Mouse (Mus musculus): Measurements from ENCODE around the gene Smyd1. TPM values are rescaled to one million over a fixed set of nuclear protein-coding genes. Genes with fewer than 3 reads are reported as not detected.

The Smyd1 gene
- polyA plus RNA-seq (2014; fragmentation: Illumina TruSeq; extraction: RNeasy Lipid Tissue Mini Kit (QIAGEN cat#74804); ENCODE audit: low read depth, low replicate concordance), result 343 TPM

GRCm38 (mm10) chr6:71321826-71322283 is at the start of gene Smyd1:
Smyd1 (minus strand) TSS chr6:71322233.

GRCm38 (mm10) chr6:71322491-71322921 is 473 bp upstream of the Smyd1 start, which contains the start of gene Cd8b1:
Cd8b1 (plus strand) TSS chr6:71322788.

GRCm38 (mm10) chr6:71271389-71272315 is 50.4 kb downstream of the Smyd1 start, which contains the start of gene Krcc1:
Krcc1 (plus strand) TSS chr6:71271677.

GRCm38 (mm10) chr6:71199612-71200011 is 122.4 kb downstream of the Smyd1 start, which contains the start of gene Fabp1:
Fabp1 (plus strand) TSS chr6:71199827.

Other genes starting within 250 kb of the Smyd1 start
- 7.9 TPM for gene Thnsl2, start 177.8 kb downstream of the Smyd1 start, polyA plus RNA-seq (2014; fragmentation: Illumina TruSeq; extraction: RNeasy Lipid Tissue Mini Kit (QIAGEN cat#74804); ENCODE audit: low read depth, low replicate concordance)
- 9.8 TPM for gene Fabp1, start 122.4 kb downstream of the Smyd1 start, polyA plus RNA-seq (2014; fragmentation: Illumina TruSeq; extraction: RNeasy Lipid Tissue Mini Kit (QIAGEN cat#74804); ENCODE audit: low read depth, low replicate concordance)
- gene Krcc1, start 50.6 kb downstream of the Smyd1 start, polyA plus RNA-seq (2014; fragmentation: Illumina TruSeq; extraction: RNeasy Lipid Tissue Mini Kit (QIAGEN cat#74804); ENCODE audit: low read depth, low replicate concordance), result 77.2 TPM
- gene Cd8b1, start 555 bp upstream of the Smyd1 start, polyA plus RNA-seq (2014; fragmentation: Illumina TruSeq; extraction: RNeasy Lipid Tissue Mini Kit (QIAGEN cat#74804); ENCODE audit: low read depth, low replicate concordance), result not detected
- 0.18 TPM for gene Cd8a, start 51.2 kb upstream of the Smyd1 start, polyA plus RNA-seq (2014; fragmentation: Illumina TruSeq; extraction: RNeasy Lipid Tissue Mini Kit (QIAGEN cat#74804); ENCODE audit: low read depth, low replicate concordance)
- 64.2 TPM for gene Rmnd5a, start 118.4 kb upstream of the Smyd1 start, polyA plus RNA-seq (2014; fragmentation: Illumina TruSeq; extraction: RNeasy Lipid Tissue Mini Kit (QIAGEN cat#74804); ENCODE audit: low read depth, low replicate concordance)
- gene Rnf103, start 171.7 kb upstream of the Smyd1 start, polyA plus RNA-seq (2014; fragmentation: Illumina TruSeq; extraction: RNeasy Lipid Tissue Mini Kit (QIAGEN cat#74804); ENCODE audit: low read depth, low replicate concordance), result 22.9 TPM
- 83.9 TPM for gene Chmp3, start 221.6 kb upstream of the Smyd1 start, polyA plus RNA-seq (2014; fragmentation: Illumina TruSeq; extraction: RNeasy Lipid Tissue Mini Kit (QIAGEN cat#74804); ENCODE audit: low read depth, low replicate concordance)

Data from heart, adult 10 weeks (tissue).